Mouse (Mus musculus): Measurements from ENCODE around the gene Nckap5l.
"Not testable (repeated sequence)": the region's sequence is repeated elsewhere in the genome, so short reads cannot be mapped to it uniquely, and the experiment has no call there.

Gene Nckap5l

DNA sequence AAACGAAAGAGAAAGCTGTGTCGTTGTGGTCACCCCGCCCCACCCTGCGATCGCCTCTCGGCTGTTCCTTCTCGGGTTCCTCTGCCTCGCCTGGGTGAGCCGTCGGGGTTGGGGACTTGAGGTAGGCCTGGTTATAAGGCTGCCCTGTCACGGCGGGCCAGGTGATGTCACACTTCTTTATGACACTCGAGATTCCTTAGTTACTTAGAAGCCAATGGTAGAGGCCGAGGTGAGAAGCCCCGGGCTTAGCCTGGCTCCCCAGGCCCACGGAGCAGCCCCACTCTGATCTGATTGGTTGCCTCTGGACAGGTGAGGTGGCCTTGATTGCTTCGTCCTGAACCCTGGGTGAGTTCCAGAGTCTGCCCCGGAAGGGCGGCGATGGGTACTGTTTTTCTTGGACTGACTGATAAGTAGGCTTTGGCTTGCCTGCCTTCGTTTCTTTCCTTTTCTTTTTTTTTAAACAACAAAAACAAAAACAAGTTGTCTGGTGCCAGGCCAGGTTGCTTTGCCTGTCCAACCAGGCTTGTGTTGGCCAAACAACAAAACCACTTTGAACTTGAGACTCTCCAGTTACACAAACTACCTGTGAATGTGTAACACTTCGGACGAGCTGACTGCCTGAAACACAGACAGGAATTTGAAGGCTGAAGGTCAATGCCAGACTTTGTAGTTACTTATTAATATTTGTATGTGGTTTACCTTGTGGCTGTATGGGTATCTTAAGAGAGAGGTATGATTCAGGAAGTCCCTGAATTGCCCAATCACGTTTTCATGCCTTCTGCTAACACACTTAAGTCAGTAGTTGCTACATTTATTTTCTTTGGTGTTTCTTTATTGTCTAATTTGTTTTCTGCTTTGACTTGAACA is 63.9 kb downstream of the Nckap5l start:
- peak; percentile 81 for DNase-seq

DNA sequence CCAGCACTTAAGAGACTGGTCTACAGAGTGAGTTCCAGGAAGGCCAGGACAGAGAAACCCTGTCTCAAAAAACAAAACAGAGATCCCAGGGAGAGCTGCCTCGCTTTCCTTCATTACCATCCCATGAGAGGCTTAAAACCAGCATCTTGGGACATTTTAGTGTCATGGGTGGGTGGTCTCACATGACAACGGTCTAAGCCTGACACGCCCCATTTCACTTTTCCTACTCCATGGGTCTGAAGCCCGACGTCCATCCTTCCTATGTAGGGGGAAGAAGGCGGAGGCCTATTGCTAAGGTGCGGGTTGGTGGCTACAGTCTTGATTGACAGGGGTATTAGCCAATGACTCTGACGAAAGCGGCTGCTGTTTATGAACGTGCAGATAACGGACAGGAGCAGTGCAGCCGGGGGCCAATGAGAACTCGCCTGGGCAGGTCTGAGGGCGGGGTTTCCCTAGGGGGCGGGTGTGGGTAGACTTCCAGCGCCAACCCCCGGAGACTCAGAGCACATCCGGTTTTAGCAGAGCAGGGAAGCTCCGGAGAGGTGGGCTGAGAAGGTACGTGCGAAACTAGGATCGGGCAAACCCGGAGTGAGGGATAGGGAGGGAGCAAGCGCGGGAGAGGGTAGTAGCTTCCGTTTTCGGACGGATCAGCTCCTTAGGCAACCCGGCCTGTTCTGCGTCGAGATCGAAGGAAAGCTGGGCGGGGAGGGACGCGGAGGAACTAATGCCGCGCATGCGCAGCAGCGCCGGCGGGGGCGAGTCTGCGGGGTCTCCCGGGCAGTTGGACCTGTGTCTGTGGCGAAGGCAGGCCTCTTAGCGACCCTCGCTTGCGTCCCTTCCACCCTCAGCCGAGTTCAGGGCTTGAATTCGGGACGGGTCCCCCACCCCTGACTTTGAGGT is 64.8 kb downstream of the Nckap5l start, which contains the start of gene Tmbim6:
Gene Tmbim6 (plus strand): TSS at position 397 of the 900 bp plus-strand sequence.
- peak; percentile 99 for DNase-seq

DNA sequence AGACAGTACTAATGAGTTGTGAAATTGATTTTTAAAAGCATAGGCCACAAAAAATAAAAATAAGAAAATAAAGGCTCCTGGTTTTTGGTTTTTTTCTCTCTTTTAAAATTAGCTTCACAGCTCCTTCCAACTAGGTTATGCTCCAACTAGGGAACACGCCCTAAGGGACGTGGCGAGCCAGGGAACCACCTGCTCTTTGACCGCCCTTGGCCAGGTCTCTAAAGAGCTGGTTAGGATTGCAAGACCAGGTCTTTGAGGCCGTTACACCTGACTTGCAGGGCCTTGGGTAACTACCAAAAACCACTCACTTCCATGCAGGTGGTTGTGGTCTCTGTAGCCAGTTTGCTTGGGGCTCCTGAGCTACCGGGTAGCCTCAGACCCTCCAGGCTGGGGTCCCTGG is 65.6 kb downstream of the Nckap5l start:
- no peak for DNase-seq

DNA sequence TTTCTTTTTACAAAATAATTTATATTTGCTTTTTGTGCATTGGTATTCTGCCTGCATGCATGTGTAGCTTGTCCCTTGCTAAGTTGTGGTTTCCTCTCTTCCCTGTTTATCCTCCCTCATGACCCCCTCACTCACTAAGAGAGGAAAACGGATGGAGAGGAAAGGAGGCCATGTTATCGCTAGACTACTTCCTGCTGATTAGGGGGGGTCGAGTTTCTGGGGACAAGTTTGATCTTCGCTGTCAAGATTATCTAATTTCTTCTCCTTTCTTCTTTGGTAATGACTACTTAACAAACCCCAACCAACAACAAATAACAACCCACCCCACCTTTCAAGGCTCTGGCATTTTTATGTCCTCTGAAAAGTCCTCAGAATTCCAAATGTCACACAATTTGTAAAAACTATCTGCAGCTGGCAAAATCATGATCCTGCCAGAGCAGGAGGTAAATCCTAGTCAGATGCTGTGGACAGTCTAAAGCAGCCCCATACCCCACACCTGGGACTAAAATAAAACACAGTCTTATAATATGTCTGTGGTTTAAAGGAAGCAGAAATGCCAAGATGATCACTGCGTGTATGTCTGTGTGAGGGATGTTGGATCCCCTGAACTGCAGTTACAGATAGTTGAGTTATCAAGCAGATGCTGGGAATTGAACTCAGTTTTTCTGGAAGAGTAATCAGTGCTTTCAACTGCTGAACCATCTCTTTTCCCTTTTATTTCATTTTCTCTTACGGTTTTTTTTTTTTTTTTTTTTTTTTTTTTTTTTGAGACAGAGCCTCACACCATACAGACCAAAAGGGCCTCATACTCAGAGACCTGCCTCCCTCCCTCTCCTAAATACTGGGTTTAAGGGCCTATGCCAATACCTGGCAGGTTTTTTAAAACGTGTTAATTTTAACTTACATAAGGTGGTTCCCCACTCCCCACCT is 66.8 kb downstream of the Nckap5l start:
- no peak for DNase-seq

DNA sequence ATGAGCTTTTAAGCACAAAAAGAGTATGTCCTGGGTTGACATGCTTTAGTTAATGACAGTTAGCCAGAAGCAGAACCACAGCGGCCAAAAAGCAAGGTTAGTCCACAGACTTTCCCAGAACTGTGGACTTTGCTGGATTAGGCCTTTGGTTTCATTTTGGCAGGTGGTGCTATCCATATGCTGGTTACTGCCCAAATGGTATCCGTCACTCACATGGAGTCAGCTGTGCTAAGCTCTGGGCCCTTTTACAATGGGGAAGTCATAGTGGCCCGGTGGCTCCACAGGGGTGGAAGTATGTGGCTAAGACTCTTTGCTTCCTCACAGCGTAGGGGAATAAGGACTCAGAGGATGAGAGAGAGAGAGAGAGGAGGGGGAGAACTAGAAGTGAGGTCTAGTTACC is 69.6 kb downstream of the Nckap5l start:
- no peak for DNase-seq

DNA sequence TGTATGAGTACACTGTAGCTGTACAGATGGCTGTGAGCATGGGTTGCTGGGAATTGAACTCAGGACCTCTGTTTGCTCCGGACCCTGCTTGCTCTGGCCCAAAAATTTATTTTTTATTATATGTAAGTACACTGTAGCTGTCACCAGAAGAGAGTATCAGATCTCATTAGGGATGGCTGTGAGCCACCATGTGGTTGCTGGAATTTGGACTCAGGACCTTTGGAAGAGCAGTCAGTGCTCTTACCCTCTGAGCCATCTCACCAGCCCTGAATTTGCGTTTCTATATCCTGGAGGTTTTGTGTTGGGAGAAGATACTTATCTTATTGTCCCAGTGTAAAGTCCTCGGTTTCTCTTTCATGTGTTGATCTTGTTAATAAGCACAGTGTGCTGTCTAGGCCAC is 70.8 kb downstream of the Nckap5l start:
- no peak for DNase-seq

DNA sequence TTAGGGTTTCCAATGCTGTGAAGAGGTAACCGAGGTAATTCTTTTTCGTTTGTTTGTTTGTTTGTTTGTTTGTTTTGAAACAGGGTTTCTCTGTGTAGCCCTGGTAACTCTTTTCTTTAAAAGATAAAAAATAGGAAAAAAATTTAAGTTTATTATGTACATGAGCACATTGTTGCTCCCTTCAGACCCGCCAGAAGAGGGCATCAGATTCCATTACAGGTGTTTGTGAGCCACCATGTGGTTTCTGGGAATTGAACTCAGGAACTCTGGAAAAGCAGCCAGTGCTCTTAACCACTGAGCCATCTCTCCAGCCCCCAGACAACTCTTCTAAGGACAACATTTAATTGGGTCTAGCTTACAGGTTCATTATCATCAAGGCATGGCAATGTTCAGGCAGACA is 71.4 kb downstream of the Nckap5l start:
- DNase-seq, result not testable (repeated sequence)

DNA sequence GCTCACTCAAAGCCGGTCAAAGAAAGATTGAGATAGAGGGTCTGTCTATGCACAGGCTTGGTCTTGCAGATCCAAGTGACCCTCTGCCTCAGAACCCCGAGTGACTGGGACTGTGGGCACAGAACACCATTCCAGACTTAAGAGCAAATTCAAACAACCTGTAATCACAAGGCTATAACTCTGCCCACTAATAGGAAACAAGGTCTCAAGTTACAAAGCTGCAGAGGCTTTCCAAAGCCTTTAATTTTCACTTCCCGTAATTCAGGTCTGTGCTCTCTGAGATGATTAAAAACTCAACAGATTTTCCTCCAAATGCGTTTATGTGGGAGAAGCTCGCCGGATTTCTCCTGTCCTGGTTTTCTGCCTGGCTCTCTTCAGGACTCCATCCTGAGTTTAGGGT is 73.5 kb downstream of the Nckap5l start:
- DNase-seq, result no peak

DNA sequence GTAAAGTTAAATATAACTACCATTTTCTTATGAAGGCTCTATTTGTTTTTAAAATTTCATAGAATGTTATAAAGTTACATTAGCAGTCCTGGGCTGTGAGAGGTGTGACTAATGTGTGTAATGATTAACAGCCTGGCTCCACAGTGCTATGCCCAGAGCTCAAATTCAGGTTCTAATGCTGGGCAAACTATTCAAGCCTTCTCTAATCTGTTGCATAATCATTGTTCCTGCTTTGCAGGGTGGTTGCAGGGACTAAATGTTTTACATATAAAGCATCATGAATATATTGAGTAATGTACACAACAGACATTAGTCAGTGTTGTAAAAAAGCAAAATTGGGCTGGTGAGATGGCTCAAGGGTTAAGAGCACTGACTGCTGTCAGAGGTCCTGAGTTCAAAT is 74.7 kb downstream of the Nckap5l start:
- no peak for DNase-seq

DNA sequence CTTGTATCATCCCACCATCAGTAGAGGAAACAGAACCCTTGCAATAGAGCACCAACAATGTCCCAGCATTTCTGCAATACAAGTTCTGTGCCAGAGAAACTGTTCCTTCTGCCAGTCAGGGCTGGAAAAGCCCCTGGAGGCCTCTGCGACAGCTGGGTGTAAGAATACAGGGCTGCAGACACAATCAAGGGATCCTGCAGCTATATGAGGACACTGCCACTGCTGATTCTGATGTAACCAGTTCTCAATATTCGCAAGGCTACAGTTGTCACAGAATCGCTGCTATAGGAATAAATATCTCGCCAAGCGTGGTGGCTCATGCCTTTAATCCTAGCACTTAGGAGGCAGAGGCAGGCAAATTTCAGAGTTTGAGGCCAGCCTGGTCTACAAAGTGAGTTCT is 81.3 kb downstream of the Nckap5l start:
- DNase-seq, result no peak

DNA sequence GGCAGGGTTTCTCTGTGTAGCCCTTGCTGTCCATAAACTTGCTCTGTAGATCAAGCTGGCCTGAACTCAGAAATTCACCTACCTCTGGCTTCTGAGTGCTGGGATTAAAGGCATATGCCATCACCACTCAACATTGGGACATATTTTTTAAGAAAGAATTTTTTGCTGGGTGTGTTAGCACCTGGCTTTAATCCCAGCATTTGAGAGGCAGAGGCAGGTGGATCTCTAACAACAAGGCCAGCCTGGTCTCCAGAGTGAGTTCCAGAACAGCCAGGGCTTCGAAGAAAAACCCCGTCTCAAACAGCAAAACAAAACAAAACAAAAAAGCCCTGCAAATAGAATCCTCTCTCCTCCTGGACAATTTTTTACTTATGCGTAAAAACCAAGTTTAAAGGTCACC is 82.0 kb downstream of the Nckap5l start:
- no peak for DNase-seq

DNA sequence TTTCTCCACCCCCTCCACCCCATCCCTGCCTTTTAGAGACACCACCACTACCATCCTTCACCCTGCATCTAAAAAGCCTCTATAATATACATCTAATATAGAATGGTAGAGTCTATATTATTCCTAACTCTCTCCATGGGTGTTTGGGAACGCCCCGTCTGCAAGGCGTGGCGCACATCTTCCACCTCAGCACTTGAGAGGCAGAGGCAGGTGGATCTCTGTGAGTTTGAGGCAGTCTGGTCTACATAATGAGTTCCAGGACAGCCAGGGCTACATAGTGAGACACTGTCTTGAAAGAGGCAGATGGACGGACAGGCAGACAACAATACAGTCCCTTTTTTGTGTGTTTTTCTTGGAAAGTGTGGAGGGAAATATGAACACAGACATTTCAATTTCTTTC is 82.5 kb downstream of the Nckap5l start:
- DNase-seq, result no peak

DNA sequence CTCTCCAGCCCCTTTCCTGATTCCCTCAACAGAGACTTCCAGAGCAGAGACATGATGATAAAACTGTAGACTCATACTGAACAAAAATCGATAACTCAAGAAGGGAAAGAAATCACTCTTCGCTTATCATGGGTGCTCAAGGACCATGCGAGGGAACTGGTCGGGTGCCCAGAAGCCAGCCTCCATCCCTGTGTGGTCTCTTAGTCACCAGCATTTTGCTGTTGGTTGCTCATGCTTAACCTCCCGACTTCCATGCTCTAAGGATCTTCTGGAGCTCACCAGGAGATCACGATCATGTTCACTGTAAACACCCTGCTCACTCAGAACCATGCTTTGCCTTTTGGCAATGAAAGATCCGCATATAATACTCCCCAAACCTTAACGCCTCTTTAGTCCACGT is 84.8 kb downstream of the Nckap5l start:
- no peak for DNase-seq

Measured in liver (tissue).